Mouse (Mus musculus) spleen, adult 2 months (tissue): Measurements from ENCODE around the gene Nek8.

ENCODE experiments used
- CTCF ChIP-seq: fragments of 200-500 bp; IDR thresholded peaks from 2 replicates; pipeline ENCODE4 v1.5.1; 2011; ENCODE audit warnings: mild to moderate bottlenecking, inconsistent platforms; ENCODE audit not compliant: insufficient read depth, insufficient read length, insufficient replicate concordance; ENCODE audit errors: extremely low read depth
- POLR2A ChIP-seq: fragments of 200-500 bp; IDR thresholded peaks from 2 replicates; pipeline ENCODE4 v1.6.1; 2011; ENCODE audit warnings: low read depth, low read length, inconsistent platforms

- TF ChIP-seq CTCF: no peak
- TF ChIP-seq POLR2A: no peak
Observed at GRCm38 (mm10) chr11:78209886-78210285, 33.4 kb upstream of the Nek8 start.
